Mouse (Mus musculus) CD4-positive, CD25-positive, alpha-beta regulatory T cell, adult 4 months (primary cell): ENCODE measurements around the gene Map2k6. TPM values are rescaled to one million over a fixed set of nuclear protein-coding genes. Genes with fewer than 3 reads are reported as not detected.
A peak's percentile ranks its signal among the peaks of the same experiment; 100 is the strongest.

ENCODE experiments used
- ATAC-seq: one replicate; pipeline ENCODE4 v1.8.0; 2017
- polyA plus RNA-seq, 2 experiments: library from polyadenylated mRNA; unstranded; fragments of 100-300 nt; shearing (Covaris generic); gene quantifications; one replicate each; pipeline ENCODE4 v1.2.1; 2017

The Map2k6 gene
- polyA plus RNA-seq, 2 experiments from 2014 or later, result 5.8 to 8.8 TPM

DNA sequence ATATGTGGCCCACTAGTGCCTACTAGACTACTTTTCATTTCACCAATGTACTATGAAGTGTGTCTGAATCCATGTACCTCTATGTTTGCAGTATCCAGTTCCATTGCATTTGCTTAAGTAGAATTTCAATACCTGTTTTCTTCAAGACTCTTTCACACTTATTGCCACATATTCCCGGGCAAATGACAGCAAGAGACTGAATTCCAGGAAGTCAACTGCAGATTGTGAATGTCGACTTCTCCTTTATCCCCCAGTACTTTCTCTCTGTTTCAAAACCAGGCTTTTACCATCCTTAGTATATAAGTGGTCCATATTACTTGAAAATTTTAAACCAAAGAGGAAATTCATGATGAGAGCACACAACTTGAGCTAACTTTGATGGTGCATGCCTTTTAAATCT lies 4.7 kb downstream of the Map2k6 start:
- ATAC-seq, result no peak

DNA sequence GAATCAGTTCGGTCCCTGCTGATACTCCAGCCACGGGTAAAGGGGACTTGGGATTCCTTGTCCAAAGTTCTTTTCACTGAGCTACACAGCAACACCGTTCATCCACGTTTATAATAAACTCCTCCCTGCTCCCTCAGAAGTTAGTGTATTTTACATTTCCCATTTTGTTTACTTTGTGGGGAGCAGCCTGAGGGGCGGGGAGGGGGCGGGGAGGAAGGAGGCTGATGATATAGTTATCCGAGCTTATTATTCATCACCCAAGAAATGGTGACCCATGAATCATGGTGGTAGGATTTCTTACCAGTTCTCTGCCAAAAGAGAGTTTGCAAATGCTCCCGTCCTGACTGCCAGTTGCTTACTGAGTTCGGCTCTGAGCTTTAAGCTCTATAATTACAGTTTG lies 6.7 kb downstream of the Map2k6 start:
- ATAC-seq, result no peak

DNA sequence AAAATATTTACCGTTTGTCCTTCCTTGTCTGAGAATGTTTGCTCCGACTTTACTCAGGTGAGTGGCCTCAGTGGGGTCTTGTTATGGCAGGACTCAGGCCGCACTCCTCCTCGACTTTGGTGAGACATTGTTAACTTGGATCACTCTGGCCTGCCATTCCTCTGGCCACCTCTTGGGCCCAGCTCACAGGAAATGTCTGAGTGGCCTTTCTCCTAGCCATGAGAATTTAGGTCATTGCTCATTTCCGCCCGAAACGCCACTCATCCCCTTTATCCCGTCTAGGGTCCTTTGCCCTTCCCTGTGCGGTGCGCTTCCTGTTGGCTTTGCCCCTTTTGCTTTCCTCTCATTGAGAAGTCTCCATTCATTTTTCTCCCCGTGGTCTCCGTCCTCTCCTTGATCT lies 10.2 kb downstream of the Map2k6 start:
- ATAC-seq, result no peak

DNA sequence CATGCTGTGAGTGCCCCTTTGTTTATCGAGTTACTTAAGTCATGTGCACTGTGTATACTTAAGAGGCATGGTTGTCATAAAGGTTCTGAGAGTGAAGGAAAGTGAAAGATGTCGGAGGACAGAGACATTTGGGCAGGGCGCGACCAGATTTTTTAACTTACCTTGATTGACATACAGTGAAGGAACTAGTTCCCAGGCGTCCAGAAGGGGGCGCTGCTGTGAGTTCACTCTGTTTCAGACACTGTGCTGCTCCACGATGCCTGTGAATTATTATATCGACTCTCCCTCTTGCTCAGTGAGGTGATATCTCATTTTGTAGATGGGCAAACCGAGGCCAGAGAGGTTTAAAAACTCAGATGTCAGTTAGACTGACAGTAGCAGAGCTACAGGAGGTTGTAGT lies 10.9 kb downstream of the Map2k6 start:
- ATAC-seq, result peak; percentile 57

DNA sequence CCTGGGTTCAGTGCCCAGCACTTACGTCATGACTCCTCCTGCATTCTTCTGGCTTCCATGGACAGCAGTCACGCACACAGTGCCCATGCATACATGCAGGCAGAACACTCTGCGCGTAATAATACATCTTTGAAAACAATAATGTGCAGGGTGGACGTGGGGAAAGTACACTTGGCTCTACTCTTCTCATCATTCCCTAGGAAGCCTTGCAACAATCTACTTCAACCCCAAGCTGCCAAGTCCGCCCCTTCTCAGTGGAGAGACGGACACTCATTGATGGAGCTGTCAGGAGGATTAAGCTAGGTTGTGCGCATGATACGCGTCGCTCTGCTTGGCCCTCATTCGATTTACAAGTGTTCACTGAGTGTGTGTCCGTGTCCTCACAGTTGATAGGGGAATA lies 12.7 kb downstream of the Map2k6 start:
- no peak for ATAC-seq

DNA sequence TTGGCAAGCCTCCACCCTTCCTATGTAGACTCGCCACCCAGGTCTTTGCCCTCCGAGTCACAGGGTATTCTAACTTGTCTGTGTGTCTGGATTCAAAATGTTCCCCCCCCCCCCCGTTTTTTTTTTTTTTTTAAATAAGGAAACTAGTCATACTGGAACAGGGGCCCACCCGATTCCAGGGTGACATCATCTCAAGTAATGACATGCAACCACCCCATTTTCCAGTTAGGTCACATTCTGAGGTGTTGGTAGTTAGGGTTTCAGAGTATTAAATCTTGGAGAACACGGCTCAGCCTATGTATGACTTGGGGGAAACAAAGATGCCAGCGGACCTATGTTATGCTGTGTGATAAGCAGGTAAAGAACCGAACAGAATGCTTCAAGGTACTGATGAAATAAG lies 15.3 kb downstream of the Map2k6 start:
- ATAC-seq, result no peak

DNA sequence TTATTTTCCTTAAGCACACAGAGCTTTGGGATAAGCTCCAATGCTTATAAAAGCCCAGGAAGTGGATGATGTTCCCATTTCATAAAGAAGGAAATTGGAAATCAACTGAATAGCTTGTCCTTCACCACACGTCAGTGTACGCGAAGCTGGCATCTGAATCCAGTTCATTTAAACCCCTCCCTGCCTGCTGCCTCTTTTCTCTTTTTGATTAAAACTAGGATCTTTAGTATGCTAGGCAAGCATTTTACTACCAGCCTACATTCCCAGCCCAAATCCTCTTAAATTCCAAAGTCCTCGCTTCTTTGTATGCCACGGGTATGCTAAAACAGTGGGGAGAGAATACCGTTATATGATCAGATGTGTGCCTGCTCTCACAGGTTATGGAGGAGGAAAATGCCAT lies 17.8 kb downstream of the Map2k6 start:
- ATAC-seq, result no peak

DNA sequence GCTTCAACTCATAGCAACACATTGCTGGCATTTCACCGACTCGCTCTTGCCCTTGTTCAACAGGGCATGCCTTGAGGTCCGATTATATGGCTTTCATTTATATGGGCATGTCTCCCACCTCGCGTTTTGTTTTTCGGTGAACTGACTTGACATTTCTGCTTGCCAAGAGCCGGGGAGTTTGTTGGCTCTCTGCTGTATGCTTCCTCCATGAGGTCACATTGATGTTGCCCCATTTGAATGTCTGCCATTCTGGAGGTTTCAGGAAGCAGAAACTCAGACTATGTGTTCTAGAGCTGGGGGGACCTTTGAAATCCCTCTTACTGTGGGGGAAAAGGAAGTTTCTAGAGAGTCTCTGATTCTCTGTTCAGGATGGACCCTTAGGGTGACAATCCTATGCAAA lies 21.5 kb downstream of the Map2k6 start:
- ATAC-seq, result no peak

DNA sequence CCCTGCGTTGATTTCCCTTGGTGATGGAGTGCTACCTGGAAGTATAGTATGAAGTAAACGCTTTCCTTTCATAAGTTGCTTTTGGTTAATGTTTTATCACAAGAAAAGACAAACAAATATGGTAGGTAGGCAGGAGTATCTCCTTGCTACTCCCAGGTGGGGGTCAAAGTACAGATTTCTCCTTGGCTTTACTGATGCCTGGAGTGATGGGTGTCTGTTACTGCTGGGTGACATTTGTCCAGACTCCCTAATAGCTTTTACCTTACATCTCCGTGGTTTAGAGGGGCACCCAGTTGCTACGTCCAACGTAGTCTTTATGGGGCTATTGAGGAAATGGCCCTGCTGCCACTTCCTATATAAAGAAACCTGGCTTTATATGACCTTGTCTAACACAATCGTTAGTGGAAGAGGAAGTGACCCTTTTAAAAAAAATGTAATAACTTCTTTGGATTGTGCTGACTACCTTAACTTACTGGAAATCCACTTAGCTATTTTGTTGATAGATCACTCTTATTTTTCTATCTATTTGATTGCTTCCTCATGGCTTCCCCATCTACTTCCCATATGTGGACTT lies 27.7 kb downstream of the Map2k6 start:
- ATAC-seq, result no peak

DNA sequence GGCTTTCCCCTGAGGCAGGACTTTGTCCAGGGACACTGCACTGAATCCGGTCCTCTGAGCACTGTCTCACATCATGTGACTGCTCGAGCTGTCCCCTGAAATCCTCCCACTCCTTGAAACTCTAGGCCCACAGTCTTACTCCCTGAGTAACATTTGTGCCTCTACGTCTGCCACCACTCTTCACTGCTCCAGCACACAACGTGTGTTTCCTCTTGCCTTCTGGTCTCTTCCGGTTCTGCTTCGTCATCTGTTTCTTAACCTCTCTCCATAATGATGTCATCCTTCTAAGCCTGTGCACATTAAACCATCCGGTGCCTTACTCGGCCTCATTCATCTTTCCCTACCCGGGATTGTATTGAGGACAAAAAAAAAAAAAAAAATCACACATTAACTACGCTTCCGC lies 28.2 kb downstream of the Map2k6 start:
- ATAC-seq, result peak; percentile 69

DNA sequence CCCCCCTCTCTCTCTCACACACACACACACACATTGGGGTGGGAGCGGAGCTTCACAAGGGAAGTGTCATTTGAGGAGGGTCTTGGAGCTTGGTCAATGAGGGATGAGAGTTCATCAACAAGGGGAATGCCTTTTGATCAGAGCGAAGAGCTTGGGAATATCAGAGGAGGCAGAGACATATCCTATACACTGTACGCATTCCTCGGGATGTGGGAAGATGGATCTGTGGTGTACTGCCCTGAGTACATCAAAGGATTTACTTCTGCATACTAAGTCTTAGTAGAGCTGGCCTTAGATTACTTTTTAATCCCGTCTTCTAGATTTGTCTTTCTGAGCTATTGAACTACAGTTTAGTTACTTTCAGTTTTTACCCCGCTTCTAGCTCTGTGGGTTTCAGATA lies 30.1 kb downstream of the Map2k6 start:
- no peak for ATAC-seq

DNA sequence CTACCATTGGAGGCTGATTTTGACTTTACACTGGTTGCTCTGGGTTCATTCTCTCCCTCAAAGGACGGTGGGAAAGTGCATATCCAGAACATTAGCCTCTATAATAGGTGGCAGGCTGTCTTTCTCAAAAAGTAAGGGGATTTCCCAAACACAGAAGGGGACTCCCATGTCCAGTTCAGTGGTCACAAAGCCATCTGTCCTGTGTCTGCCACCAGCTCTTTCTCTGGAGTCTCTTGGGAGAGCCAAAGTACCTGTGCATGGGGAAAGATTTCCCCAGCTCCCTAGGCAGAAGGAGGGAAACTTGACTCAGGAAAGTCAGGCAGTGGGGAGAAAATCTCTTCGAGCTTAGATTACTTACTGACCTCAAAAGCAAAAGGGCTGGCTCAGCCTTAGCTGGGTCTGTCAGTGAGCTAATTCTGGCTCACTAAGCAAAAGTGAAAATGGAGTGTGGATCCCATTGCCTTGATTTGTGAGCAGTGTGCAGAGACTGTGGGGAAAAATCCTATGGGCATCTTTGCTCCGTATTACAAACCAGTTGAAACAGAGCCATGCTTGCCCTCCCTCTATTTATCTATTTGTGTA lies 31.0 kb downstream of the Map2k6 start:
- ATAC-seq, result no peak

DNA sequence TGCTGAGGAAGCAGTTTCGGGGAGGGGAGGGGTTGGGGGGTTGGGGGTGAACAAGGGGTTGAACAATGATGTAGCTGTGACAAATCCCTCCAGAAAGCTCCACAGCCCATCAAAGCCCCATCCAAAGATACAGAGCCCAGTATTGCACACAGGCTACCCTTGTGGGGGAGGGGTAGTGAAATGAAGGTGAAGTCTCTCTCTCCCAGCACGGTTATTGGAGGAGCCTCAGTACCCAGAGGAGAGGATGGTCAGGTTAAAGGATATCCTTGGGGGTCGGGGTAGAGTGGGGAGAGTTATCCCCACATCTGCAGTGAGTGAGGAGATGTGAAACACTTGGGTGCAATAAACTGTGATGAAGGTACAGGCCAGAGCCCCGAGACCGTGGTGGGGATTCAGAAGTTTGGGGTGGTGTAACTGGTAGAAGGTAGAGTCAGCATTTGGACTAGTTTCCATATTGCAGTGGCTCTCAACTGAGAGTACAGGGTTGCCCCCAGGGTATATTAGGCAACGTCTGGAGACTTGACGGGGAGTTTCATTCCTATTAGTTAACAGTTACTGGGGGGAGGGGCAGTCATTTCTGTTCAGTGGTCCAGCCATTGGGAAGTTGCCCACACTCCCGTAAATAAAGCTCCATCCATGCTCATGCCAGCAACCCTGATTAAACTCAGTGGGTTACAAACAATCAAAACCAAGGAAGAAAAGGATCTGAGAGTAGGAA lies 37.1 kb downstream of the Map2k6 start:
- ATAC-seq, result no peak

DNA sequence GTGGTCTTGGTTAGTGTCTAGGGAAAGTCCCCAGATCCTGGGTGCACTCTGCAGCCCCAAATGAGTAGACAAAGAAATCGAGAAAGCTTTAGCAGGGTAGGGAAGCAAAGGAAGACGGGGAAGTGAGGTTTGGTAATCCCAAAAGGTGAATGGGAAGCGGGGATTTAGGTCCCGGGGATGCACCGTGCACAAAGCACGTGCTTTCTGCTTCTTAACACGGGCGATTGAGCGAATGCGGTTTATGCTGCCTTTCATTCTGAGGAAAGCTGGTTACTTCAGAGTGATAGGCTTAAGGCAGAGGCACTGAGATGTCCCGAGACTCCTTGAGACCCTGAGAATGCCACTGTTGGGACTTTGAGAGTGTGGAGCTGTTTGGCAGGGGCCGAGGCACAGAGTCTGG lies 38.1 kb downstream of the Map2k6 start:
- ATAC-seq, result no peak

DNA sequence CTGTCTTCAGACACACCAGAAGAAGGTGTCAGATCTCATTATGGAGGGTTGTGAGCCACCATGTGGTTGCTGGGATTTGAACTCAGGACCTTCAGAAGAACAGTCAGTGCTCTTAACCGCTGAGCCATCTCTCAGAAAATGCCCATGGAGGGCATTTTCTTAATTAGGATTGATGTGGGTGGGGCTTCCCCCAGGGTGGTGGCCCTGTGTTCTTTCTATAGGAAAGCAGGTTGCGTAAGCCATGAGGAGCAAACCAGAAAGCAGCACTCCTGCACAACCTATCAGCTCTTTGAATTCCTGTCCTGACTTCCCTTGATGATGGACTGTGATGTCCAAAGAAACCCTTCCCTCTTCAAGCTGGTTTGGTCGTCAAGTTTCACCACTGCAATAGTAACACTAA lies 39.2 kb downstream of the Map2k6 start:
- no peak for ATAC-seq

DNA sequence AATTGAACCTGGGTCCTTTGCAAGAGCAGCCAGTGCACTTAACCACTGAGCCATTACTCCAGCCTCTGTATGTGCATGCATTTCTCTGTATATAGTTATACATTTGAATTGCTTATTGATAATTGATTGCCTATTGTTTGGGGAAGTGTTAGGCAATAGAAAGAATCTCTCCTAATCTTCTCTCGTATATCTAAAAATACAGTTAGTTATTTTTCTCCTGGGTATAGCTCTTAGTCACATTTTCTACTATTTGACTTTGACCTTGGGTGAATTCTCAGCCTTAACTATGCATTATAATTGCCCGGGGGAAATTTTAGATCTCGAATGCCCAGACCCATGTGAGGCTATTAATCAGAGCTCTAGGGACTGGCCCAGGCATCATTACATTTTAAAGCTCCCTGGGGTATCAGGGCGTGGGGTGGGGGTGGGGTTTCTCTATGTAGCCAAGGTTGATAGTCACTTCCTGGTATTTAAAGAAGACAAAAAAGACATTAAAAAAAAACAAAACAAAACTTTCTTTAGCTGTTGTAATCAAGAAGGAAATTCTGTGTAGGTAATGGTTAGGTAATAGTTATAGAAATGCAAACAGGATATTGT lies 39.9 kb downstream of the Map2k6 start:
- peak; percentile 32 for ATAC-seq

DNA sequence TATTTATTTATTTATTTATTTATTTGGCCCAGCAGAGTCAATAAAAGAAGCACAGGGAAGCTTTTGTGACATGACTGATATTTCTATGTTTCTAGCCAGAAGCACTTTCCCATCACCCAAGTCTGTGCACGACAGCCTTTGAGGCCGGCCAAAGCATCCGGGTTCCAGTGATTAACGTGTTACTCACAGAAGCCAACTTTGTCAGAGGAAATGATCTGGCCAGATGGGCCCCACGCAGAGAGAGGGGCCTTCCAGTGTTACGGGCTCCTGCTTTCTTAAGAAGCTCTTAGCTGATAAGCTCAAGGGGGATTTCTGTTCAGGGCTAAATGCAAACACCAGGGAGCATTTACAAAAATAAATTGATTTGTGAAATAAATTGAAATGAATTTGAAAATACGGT lies 40.4 kb downstream of the Map2k6 start:
- ATAC-seq, result peak; percentile 54

DNA sequence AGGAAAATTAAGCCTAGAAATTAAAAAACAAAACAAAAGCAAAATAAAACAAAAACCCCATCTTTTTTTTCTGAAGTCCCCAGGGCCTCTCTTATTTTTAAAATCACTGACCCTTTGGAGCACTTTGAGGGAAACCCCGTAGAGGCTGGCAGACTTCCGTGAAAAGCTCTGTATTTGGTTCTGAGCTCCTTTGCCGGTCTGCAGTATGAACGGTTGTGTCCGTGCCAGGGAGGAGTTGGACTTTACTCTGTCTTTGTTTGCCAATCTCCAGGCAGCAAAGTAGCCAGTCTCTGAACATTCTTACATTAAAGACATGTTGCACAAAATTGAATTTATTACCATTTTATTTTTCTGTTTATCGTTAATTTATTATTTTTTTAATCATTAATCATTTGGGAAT lies 45.7 kb downstream of the Map2k6 start:
- ATAC-seq, result no peak

DNA sequence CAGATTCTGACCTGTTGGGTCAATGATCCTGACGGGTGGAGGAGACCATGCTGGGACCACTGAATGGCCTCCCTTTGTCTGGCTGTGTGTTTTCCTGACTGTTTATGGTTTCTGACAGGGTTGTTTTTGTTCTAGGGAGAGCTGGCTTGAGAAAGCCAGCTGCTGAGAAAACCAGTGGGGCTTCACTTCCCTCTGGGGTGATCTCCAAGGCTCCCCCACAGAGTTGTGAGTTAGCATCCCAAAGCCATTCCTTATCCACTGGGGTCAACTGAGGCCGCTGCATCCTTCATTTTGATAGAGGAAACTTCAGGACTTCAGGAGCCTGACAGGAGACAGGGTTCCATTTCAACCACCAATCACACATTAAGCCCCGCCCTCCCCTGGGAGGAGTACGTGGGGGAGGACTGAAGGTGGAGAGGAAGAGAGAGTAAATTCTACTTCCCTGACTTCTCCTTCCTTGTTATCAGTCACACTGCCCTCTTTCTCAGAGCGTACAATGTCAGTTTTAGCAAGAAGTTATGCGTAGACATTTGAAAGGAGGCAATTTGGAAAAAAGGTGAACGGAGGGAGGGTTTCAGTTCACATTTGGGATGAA lies 49.3 kb downstream of the Map2k6 start:
- no peak for ATAC-seq

DNA sequence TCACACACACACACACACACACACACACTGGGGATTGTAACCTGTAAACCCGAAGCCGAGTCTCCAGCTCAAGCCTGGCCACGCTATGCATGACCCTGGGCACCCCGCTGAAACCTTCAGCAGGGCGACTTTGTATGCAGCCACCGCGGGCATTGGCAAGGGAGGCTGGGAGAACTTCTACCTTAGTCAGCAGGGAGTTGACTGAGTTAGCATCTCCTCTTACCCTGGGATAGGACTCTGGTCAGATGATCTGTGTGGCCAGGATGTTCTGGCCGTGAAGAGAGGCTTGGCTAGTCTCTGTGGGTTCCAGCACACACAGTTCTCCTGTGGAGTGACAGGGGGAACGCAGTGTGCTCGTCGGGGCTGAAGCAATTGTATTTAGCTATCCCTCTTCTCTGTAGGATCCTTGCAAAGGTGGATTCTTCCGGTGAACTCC lies 49.8 kb downstream of the Map2k6 start:
- no peak for ATAC-seq

DNA sequence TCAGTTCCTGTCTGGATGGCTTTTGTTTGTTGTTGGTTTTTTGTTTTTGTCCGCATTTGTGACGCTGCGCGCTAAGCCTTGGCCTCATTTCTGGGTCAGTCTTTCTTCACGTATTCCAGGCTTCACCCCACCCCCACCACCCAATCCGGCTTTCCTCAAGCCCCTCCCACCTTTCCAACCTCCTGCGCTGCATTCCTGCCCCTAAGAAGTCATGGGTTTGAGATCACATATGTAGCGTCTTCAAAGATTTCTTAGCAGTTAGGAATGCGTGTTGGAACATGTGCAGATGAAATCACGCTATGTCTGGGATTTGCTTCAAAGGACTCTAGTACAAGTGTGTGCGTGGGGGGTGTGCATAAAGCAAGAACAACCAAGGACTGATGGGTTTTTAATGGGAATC lies 50.3 kb downstream of the Map2k6 start:
- no peak for ATAC-seq

DNA sequence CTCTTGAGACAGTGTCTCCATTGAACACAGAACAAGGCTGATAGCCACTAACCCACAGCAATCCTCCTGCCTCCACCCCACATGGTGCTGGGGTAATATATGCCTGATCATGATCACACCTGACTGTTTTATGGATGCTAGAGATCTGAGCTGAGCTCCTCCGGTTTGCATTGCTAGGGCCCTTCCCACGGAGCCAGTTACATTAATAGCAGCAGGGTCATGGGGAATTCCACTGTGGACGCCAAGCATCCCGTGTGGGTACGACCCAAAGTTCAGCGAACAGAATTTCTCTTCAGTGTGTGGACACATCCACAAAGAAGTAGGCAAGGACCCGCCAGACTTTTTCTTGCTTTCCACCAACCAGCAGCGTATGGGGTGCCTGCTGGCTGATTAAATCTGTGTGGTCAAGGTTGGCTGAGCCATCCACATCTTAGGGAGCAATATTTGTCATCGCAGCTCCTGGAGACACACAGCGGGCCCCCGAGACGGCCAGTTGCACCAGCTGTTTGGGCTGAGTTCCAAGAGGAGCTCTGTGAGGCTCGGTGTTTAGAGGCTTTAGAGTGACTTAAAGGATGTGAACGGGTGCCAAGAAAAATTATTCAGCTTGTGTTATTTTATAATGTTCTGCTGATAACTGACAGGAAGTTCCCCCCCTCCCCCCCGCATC lies 51.3 kb downstream of the Map2k6 start:
- ATAC-seq, result peak; percentile 63

DNA sequence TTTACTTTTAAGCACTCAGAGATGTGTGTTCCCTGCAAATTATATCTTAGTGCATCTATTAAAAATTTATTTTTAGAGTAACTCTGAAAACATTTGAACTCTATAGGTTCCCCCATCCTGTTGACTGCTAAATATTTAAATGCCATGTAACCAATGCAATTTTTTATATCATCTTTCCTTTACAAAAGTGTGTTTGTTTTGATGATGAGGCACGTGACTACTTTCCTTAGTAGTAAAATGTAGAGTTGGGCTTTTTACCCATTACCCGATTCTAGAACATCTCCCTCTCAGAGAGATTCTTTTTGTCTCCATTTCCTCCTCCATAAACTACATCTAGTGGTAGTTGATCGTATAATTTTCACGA lies 51.8 kb downstream of the Map2k6 start:
- peak; percentile 17 for ATAC-seq
